8 mouse cellular contexts compared by ENCODE assay signal in the genomic region with DNA sequence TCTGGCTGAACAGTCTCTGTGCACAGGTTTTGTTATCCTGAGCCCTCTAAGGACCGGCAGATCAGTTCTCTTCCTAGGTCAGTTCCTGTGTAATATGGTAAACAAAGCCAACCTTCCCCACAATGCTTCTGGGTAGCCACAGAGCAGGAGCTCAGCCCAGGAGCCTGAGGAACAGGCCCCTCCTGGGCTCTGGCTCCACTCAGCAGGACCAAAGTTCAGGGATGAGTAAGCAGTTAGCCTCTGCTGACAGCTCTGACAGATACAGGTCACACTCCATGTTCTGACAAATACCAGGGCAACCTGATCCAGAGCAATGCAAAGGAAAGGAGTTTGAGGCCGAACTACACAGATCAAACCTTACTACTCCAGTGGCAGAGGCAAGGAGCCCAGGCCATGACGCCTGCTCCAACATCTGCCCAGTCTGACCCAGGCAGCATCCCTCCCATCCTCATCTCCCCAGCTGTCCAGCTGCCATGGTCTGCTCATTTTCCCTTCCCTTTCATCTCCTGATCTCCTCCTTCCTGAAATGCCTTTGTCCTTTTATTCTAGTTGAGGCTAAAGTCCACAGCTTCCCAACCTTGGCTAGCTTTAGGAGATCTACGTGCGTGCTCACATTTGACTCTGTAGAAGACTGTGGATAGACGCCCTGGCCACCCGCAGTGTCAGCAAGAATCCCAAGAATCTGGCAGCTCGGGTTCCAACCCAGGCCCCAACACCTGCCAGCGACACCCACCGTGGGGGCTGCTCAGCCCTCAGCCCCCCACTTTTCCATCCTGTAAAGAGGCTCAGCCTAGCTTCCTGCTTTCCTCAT. TPM values are rescaled to one million over a fixed set of nuclear protein-coding genes. Genes with fewer than 3 reads are reported as not detected.
DNase-seq lines count a peak whose midpoint lies in the region; ATAC-seq and TF ChIP-seq lines count a peak whose summit lies in the region.
"Had no signal": no experiment of that assay in that cellular context is flagged by ENCODE, and none has a peak within 500 bp of the region (broad histone marks: within the 10 kb centered on the region; RNA-seq: fewer than 3 reads in every experiment).

No protein-coding gene starts in this region.

- no peaks in the 10 kb centered on the region for H3K36me3 ChIP-seq in intestine, postnatal 0 days (ENCODE audit: control insufficient read depth, insufficient read depth)
- H3K36me3 ChIP-seq in liver, adult 2 months (ENCODE audit: control insufficient read depth, insufficient read depth, low read length) = no peaks in the 10 kb centered on the region
- H3K36me3 ChIP-seq: hindbrain, embryonic 15.5 days had no signal

- H3K9me3 ChIP-seq in intestine, postnatal 0 days (ENCODE audit: control insufficient read depth) = no peaks in the 10 kb centered on the region
- H3K9me3 ChIP-seq: hindbrain, embryonic 15.5 days had no signal

- H3K4me2 ChIP-seq in intestine, postnatal 0 days (replicated peaks; ENCODE audit: low read depth) = no peak overlapping the region; the same call in 1 of the 2 replicates
- H3K4me2 ChIP-seq: hindbrain, embryonic 15.5 days had no signal

- no peak for TF ChIP-seq POLR2A in liver, adult 2 months (IDR thresholded peaks at IDR 0.05; ENCODE audit: extremely low read depth, insufficient read depth, low read length)

- no peak overlapping the region for H3K9ac ChIP-seq in intestine, postnatal 0 days (ENCODE audit: low read depth, low read length)
- H3K9ac ChIP-seq in liver, adult 2 months (ENCODE audit: low read depth, low read length) = peak overlapping the region; percentile 29
- H3K9ac ChIP-seq: hindbrain, embryonic 15.5 days had no signal

- H3K79me2 ChIP-seq in liver, adult 2 months (ENCODE audit: control insufficient read depth, insufficient read depth, low read length) = peaks cover 23% of the 10 kb centered on the region; the same call in 1 of the 2 replicates

- no peaks in the 10 kb centered on the region for H3K27me3 ChIP-seq in intestine, postnatal 0 days (replicated peaks; ENCODE audit: control insufficient read depth, insufficient read depth, low read length)
- no peaks in the 10 kb centered on the region for H3K27me3 ChIP-seq in liver, adult 2 months (ENCODE audit: control insufficient read depth, insufficient read depth, low read length)
- H3K27me3 ChIP-seq: hindbrain, embryonic 15.5 days had no signal

- DNase-seq in layer of hippocampus, adult 2 months (ENCODE audit: low spot score in 2 of 2) = no peak
- DNase-seq in layer of hippocampus, postnatal 14 days (ENCODE audit: low spot score in 2 of 2) = no peak
- peak; percentile 98 for DNase-seq in liver, adult 2 months (ENCODE audit: extremely low read depth, low read depth, low spot score)
- DNase-seq in ovary, postnatal 14 days (ENCODE audit: low spot score) = no peak
- no peak for DNase-seq in layer of hippocampus, adult 9-10 months (ENCODE audit: low spot score)
- DNase-seq in left cerebral cortex, postnatal 4 days = no peak

- H3K4me1 ChIP-seq in intestine, postnatal 0 days (replicated peaks; ENCODE audit: control insufficient read depth, insufficient read depth, low read length) = peaks cover 17% of the 10 kb centered on the region; the same call in 1 of the 2 replicates
- H3K4me1 ChIP-seq in liver, adult 2 months (ENCODE audit: control insufficient read depth, insufficient read depth, low read length) = peaks cover 35% of the 10 kb centered on the region

- H3K27ac ChIP-seq in layer of hippocampus, adult 2 months = peak overlapping the region; percentile 36; the same call in 1 of the 2 replicates
- H3K27ac ChIP-seq in intestine, postnatal 0 days (ENCODE audit: low read depth, low read length) = peak overlapping the region; percentile 82
- H3K27ac ChIP-seq in liver, adult 2 months (replicated peaks; ENCODE audit: insufficient read depth, low read depth, low read length) = peak overlapping the region; percentile 93
- H3K27ac ChIP-seq: hindbrain, embryonic 15.5 days had no signal

- peak; percentile 88 for ATAC-seq in intestine, postnatal 0 days

- H3K4me3 ChIP-seq in layer of hippocampus, adult 2 months = no peak overlapping the region
- H3K4me3 ChIP-seq in intestine, postnatal 0 days (ENCODE audit: low read depth, low read length) = no peak overlapping the region
- H3K4me3 ChIP-seq in liver, adult 2 months (ENCODE audit: insufficient read depth, low read depth, low read length) = no peak overlapping the region
- H3K4me3 ChIP-seq: hindbrain, embryonic 15.5 days had no signal

- TF ChIP-seq CTCF in layer of hippocampus, adult 2 months (conservative IDR thresholded peaks at IDR 0.05) = no peak
- TF ChIP-seq CTCF in intestine, postnatal 0 days (IDR thresholded peaks at IDR 0.05; ENCODE audit: low read depth) = no peak
- TF ChIP-seq CTCF in liver, adult 2 months (IDR thresholded peaks at IDR 0.05; ENCODE audit: low read depth, low read length) = no peak

- intact Hi-C loops in left cerebral cortex, postnatal 4 days (cut with DNase I) = no loop called here

- WGBS in intestine, postnatal 0 days = 20% methylated on average over 10 of the region's 10 CpGs
- 23% methylated on average over 10 of the region's 10 CpGs for WGBS in liver, adult 2 months

RNA-seq across cellular contexts. Expression of gene Tex2, which starts 57.2 kb away (rescaled TPM):
- 100 to 1,000 TPM; 144 TPM for total RNA-seq in layer of hippocampus, adult 2 months (2021)
- total RNA-seq in layer of hippocampus, postnatal 14 days (2021) = 100 to 1,000 TPM; 105 to 120 TPM
- polyA plus RNA-seq in intestine, postnatal 0 days (2015; fragmentation: Nextera tagmentation; extraction: Ambion mirVana) = 17.1 and 19.3 TPM in 2 replicates
- 60.4 and 63.4 TPM in 2 replicates for total RNA-seq in liver, adult 2 months (2014; rRNA removed)
- 45.3 and 49.7 TPM in 2 replicates for polyA plus RNA-seq in liver, adult 2 months (2012; rRNA removed)
- total RNA-seq in left cerebral cortex, postnatal 4 days (2021) = 10 to 100 TPM; 70.3 to 76.1 TPM

Comparison
In these comparisons a context has a peak if more than half of its experiments do, and no peak if none do; other contexts are left out.
1. H3K27ac ChIP-seq: peak in every context shown above with its lines; median percentile 93 in liver, adult 2 months; 82 in intestine, postnatal 0 days; 36 in layer of hippocampus, adult 2 months.